Mouse (Mus musculus): ENCODE results near the gene Hinfp.
A peak's percentile ranks its signal among the peaks of the same experiment; 100 is the strongest.
"Not testable (repeated sequence)": the region's sequence is repeated elsewhere in the genome, so short reads cannot be mapped to it uniquely, and the experiment has no call there.

Gene Hinfp

DNA sequence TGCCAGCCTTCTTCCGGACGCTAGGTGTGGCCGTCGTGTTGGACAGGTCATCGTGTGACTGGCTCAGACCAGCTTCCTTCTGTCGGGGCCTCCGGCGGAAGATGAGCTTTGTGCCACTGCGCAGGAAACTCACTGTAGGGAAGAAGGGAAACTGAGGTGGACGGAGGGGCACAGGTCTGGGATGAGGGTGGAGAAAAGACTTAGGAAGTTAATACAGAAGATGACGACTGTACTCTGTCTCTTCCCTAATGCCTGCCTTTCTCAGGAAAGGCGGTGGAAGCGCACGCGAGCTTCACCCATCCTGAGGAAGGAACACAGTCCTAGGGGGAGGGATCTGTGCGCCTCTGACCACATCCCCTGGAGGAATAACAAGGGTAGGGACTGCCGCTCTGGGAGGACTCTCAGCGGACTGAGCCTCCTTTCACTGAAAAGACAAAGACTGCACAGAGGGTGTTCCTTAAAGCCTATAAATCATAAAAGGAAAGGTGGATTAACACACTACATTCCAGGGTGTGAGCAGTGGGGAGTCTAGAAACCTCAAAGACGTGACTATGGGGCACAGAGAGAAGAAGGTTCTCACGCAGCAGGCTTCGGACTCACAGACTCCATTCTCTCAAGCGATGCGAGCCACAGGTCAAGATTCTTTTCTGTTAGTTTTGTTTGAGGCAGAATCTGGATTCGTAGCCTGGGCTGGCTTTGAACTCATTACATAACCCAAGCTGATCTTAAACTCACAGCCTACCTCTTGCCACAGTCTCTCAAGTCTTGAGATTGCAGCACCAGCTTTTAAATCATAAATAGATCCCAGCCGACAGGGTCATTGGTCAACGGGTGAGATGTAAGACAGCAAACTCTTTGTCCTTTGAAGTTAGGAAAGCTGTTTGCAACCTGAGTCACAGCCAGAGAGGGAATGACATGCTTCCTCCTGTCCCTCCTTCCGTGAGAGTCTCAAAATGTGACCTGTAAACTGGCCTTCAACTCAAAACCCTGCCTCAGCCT is 6.0 kb upstream of the Hinfp start:
- no peak for DNase-seq (ENCODE audit: low spot score in 2 of 2)

DNA sequence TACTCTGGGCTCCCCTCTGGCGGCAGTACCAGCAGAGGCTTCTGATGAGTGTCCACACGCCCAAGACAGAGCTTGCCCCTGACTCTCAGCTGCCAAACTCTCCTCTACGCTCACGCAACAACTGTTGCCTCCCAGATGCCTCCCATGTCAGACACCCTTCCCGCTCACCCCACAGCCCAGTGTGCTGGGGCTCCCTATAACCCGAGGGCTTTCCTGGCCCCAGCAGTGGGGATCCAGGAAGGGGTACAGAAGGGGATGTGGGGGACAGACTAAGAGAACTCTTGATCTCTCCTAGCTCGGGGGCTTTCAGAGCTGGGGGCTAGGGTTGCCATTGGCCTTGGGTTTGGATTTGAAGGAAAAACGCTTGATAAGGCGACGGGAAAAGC is 5.3 kb upstream of the Hinfp start:
- DNase-seq (ENCODE audit: low spot score in 2 of 2) = no peak

DNA sequence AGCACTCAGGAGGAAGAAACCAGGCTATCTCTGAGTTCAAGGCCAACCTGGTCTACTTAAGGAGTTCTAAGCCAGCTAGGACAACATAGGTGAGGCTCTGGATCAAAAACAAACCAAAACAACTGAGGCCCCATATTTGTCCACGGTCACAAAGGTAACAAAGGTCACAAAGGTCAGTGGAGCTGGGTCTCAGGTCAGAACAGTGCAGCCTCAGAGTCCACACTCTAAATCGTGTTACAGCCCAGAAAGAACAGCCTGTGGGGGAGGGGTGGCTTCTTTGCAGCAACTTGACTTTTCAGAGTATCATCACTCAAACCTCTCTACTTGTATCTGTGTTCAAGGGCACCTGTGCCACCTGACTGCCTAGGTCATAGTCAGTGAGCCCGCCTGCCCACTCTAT is 4.3 kb upstream of the Hinfp start:
- DNase-seq (ENCODE audit: low spot score in 2 of 2) = no peak

DNA sequence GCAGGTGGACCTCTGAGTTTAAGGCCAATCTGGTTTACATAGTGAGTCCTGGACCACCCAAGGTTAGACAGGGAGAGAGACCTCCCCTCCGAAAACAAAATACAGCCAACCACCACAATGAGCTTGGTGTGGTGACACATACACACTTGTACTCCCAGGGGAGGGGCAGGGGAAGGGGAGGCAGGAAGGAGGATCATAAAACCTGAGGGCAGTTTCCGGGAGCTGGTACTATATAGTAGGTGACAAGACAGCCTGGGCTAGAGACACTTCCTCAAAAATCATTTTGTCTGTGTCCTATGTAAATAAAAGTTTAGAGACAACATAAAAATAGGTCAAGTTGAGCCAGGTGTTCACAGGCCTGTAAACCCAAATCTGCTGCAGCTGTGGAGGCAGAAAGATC is 1.8 kb upstream of the Hinfp start:
- DNase-seq (ENCODE audit: low spot score in 2 of 2) = no peak

DNA sequence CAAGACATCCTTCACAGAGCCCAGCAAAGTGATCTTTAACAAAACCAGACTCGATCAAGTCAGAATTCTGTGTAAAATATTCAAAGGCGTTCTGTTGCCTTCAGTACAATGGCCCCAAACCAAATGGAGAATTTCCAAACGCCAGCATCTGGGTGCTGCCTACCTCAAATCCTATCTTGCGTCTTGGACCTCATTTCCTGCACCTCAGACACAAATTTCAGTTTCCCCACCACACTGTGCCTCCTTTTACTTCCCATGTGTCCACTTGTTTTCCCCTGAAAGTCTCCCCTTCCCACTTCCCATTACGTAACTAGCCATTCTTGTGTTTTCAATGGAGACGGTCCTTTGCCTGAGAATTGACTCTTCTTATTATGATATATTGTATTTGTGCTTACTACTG is 1.1 kb upstream of the Hinfp start:
- DNase-seq (ENCODE audit: low spot score in 2 of 2) = peak in 1 of 2 experiments; percentile 28

DNA sequence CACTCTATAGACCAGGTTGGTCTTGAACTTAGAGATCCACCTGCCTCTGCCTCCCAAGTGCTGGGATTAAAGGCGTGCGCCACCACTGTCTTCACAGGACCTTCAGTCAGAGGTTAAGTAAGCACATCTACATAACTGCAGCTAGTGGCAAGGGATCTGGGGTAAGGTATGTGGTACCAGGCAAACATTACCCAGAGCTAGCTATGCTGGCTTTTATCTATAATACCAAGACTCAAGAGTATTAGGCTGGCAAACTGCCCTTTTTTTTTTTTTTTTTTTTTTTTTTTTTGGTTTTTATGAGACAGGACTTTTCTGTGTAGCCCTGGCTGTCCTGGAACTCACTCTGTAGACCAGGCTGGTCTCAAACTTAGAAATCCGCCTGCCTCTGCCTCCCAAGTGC is 5.5 kb downstream of the Hinfp start:
- DNase-seq (ENCODE audit: low spot score in 2 of 2) = not testable (repeated sequence)

DNA sequence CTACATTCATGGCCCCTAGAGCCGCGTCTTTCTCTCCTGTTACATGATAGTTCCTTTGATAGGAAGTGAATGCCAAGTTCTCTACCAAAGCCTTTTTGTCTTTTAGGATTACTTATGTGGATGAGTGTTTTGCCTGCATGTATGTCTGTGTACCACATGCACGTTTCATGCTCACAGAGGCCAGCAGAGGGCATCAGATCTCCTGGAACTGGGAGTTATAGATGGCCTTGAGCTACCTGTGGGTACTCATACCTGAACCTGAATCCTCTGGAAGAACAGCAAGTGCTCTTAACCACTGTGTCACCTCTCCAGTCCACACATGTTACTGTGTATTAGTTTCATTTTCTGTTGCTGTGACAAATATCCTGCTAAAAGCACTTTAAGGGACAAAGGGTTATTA is 13.0 kb downstream of the Hinfp start:
- peak in 1 of 2 experiments; percentile 57 for DNase-seq (ENCODE audit: low spot score in 2 of 2)

DNA sequence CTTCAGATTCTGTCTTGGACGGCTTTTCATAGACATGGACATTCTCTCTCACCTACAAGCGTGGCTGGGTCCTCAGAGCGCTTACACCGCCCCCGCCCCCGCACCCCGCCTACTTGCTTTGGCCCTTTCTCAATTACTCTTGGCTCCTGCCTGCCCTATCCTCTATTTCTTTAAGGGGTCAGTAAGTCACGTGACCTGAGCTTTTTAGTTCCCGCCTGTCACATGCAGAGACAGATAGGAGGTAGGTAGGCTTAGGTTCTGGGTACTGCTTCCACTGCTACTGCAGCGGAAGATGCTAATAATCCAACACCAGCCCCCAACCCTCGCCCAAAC is 16.5 kb downstream of the Hinfp start:
- DNase-seq (ENCODE audit: low spot score in 2 of 2) = no peak

DNA sequence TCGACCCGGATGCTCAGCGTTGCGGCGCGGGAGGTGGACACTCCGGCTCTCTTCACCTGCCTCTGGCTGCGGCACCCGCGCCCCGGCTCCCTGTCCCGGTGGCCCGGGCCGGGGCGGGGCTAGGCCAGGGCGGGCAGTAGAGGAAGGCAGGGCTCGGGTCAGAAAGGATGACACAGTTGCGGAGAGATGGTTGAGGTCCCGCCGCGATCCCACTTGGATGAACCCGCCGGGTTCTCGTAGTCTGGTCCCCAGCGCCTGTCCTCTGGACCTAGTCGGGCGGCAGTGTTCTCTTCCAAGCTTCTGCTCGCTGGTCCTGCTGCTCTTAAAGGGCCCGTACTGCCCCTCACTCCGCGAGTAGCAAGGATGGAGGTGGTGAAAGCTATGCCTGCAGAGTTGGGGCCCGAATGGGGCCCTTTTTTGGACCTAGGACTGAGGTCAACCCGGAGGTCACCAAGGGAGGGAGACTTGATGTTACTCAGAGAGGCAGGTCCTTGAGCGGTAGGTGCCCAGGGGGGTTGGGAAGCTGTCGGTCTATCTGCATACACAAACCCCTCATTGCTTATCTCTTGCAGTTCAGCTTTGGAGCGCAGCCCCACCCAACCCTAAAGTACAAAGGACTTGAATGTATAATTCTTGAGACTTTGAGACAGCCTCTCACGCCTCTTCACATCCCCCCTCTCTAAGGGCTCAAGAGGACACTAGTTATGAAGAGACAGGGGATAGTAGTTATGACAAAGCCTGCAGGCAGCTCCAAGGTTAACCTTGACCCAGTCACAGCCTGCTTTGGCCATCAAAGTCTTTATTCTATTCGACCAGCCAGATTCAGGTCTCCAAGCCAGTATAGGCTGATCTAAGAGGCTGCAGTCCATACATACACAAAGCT is 17.2 kb downstream of the Hinfp start, which contains the start of gene Abcg4:
Gene Abcg4, minus strand, starts transcription at position 540 of the 883 bp plus-strand sequence.
- peak; percentile 69 to 73 for DNase-seq (ENCODE audit: low spot score in 2 of 2)

DNA sequence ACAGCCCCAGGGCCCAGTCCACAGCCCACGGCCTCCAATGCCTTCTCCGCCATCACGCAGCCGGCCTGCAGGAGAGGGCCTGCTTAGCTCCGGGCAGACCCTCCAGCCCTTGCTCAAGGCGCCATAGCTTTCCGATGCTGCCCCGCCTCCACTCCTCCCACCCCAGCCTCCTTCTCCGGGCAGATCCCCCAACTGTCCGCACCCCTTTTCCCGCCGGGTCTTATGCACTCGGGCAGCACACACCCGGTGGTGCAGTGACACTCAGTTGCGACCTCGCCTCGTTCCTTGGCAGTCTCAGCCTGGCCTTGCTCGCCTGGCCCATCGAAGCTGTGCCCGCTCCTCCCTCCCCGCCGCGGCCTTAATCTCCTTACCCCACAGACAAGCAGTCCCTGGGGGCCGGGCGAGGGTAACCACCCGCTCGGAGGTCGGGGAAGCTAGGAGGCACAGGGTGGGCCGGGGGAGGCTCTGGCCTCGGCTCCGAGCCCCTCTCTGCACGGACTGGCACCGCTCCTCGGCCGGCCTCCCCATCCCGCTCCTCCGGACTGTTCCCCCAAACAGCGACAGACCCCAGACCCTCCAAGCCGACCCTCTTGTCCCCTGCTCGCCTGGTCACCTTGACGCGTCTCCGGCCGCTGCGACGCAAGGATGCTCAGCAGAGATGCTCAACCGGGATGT is 17.9 kb downstream of the Hinfp start:
- DNase-seq (ENCODE audit: low spot score in 2 of 2) = peak; percentile 61 to 64

DNA sequence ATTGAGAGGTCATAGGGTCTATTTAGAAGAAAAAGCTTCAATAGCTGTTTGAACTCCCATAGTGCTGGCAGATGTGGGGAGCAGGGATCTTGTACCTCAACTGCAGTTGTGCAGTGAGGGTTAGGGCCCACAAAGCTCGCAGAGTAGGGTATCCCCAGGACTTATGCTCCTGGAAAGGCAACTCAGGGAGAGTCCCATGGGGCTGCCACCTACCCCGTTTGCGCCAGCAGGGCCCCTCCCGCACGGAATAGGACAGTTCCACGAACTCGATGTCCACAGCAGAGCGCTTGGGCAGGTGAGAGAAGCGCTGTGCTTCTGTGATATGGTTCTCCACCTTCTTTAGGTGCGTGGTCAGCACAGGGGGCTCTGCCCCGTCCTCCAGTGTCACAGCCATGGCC is 18.5 kb downstream of the Hinfp start:
- DNase-seq (ENCODE audit: low spot score in 2 of 2) = no peak

DNA sequence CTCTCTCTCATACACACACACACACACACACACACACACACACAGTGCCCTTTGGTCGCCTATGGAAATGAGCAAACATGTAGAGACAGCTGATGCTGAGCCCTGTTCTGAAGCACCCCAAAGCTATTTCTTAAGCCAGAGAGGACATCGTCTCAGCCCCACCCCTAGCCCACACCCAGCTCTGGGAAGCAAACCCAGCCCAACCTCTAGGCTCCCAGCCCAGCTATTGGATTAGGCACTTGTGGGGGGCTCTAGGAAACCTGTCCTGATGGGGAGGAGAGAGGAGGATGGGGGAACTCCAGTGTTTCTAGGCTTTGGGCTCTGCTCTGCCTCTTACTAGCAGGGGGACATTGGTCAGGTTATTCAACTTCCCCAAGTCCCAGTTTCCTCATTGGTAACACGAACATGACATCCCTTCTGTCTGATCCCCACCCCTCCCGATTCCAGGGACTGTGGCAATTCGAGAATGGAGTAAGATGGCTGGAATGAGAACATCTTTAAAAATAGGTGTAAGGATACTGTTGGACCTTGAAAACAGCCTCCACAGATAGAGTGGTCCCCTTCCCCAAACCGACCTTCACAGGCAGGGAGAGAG is 19.1 kb downstream of the Hinfp start:
- no peak for DNase-seq (ENCODE audit: low spot score in 2 of 2)

DNA sequence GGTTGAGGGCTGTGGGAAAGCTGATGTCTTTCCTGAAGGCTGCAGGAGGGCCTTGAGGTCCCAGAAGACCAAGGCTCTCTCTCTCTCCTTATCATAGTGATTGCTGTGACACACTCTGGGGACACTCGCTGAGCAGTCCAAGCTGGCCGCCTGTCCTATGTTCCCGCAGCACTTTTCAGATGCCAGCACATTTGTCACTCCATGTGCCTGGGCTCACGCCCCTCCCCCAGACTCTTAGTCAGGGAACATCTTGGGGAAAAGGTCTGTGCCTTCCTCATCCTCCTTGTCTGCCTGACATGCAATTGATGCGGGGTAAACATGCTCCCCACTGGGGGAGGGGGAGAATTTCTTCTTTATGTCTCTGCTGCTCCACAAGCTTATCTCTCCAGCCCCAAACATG is 22.3 kb downstream of the Hinfp start:
- no peak for DNase-seq (ENCODE audit: low spot score in 2 of 2)

DNA sequence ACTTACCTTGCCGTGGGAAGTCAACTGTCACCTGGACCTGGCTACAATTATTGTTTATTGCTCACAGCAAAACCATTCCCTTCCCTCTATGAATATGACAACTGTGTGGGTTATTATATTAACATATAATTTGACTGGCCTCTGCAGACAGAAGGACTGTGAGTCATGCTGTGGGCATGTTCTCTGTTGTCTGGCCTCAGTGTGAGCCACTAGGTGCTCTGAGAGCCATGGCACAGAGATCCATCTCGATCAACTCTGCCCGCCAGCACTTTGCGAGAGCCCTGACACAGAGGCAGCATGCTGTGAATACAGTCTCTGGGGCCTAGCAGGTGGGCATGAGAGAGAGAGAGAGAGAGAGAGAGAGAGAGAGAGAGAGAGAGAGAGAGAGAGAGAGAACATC is 35.5 kb downstream of the Hinfp start:
- no peak for DNase-seq (ENCODE audit: low spot score in 2 of 2)

DNA sequence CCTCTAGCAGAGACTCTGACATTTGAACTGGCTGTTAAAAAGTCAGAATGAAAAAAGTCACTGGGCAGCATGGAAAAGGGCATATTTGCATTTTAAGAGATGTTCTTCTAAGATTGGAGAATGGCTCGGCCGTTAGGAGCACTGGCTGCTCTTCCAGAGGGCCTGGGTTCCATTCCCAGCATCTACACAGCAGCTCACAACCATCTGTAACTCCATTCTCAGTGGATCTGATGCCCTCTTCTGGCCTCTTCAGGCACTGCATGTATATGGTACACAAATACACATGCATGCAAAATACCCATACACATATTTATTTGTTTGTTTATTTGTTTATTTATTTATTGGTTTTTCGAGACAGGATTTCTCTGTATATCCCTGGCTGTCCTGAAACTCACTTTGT is 36.4 kb downstream of the Hinfp start:
- DNase-seq (ENCODE audit: low spot score in 2 of 2) = no peak

DNA sequence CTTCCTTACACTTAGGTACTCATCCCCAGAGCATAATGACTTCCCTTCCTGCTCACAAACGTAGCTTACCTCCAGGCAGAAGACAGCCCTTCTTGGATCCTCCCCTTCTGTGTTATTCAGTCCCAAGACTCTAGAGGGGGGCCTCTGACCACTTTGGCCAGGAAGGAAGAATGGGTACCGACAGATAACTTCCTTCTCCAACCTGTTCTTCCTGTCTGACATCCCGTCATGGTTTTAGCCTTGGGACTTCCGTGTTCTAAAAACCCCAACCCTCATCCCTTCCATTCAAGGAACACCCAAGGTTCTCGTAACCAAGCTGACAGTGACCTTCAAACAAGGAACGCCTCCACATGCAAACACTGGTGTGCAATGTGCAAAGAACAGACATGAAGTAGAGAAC is 37.0 kb downstream of the Hinfp start, which contains the start of gene Nlrx1:
Gene Nlrx1, minus strand, starts transcription at position 168 of the 400 bp plus-strand sequence.
- no peak for DNase-seq (ENCODE audit: low spot score in 2 of 2)

DNA sequence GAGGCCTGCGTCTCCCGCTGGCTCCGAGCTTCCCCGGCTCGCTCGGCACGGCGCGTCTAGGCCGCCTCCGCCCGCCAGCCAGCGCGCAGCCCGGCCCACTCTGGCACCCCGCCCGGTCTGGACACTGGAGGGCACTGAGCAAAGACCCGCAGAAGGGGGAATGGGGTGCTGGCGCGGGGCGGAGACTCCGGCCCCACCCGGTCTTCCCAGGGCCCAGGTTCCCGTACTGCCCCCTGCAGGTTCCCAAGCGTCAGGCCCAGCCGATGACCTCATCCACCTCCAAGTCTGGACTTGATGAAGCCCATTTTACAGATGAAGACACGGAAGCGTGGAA is 37.5 kb downstream of the Hinfp start:
- peak; percentile 86 to 92 for DNase-seq (ENCODE audit: low spot score in 2 of 2)

DNA sequence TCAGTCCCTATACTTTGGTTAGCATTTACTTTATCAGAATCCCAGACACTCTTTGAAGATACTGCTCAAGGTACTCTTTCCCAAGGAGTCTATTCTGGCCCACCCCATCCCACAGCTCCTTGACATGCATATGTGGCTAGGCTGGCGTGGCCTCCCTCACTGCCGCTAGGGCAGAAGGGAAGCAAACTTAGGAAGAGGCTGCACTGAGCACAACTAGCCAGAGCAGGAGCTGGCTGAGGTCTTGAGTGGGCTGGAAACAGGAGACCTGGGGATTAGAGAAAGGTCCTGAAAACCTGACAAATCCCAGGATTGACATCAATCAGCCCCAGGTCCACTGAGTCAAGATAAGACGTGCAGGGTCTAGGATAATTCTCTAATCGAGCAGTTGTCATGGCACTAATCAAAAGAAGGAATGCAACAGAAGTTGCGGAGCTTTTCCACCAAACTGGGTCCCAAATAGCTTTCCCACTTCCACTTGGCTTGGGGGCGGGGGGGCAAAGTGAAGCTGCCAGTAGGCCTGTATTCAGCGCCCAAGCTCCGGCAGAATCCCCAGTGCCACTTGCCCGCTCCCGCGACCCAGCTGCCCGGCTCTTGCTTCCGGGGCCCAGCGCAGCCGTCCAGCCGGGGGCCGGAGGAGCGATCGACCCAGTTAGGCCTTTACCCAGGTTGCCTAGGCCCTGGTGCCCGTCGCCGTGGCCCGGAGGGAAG is 38.0 kb downstream of the Hinfp start:
- DNase-seq (ENCODE audit: low spot score in 2 of 2) = no peak

DNA sequence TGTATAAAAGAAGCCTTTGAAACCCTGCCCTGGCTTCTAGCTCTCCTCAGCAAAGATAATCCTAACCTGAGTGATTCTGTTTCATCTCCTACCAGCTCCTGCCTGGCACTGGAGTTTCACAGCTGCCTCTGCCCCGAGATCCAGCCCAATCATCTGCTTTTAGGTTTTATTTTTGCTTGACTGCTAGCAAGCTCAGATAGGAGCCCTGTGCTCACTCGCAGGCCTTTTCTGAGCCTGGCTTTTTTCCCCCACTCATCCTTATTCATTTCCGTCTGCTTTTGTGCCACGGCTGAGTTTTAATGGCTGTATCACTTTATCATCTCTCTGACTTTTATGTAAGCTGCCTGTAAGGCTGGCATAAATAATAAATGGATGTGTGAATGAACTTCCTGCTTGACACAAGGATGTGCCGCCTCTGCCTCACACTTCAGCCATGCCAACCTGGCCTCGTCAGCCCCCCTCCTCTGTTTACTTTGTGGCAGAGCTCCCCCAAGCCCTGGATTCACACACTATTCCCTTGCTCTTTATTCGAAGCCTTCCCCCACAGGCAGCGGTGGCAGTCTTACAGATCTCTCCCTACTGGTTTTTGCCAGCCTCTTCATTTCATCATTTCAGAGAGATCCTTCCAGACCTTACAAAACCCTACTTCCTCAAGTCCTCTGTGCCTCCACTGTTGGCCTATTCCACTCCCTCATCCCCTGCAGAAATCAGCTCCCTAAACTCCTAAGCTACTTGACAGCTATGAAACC is 38.8 kb downstream of the Hinfp start:
- DNase-seq (ENCODE audit: low spot score in 2 of 2) = peak; percentile 53 to 74

DNA sequence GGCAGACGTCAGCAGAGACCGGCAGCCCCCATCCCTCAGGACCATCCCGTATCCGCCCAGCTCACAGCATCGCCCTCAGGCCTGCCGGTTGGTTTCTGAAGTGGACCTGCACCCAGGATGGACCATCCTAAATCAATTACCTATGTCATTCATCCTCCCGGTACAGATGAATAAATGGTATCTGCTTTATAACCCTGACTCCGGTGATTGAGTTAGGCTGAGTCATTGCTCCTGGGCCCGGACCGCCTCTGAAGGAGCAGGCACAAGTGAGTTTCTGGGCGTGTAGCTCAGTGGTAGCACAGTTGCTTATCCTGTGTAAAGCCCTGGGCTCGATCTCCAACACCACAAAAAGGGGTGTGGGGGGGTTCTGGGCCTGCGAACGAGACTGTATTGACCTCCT is 44.1 kb downstream of the Hinfp start:
- no peak for DNase-seq (ENCODE audit: low spot score in 2 of 2)

Measured in right cerebral cortex, postnatal 10 days (tissue).